Mouse (Mus musculus): ENCODE measurements around the gene Stoml1. TPM values are rescaled to one million over a fixed set of nuclear protein-coding genes. Genes with fewer than 3 reads are reported as not detected.

Gene Stoml1
- polyA plus RNA-seq (2015; fragmentation: Nextera tagmentation; extraction: Ambion mirVana), result 141 and 142 TPM in 2 replicates

- no peaks in the 10 kb centered on the region for H3K9me3 ChIP-seq (ENCODE audit: control insufficient read depth, low read length)
- WGBS, result under 1% methylated on average over 31 of the region's 31 CpGs
- peak within 1 kb of the TSS; percentile 78 for H3K27ac ChIP-seq (ENCODE audit: low read depth, low read length)
- H3K4me3 ChIP-seq (ENCODE audit: low read length), result peak within 1 kb of the TSS; percentile 89
- peak within 1 kb of the TSS; percentile 87 for H3K9ac ChIP-seq (ENCODE audit: low read depth, low read length)
- peaks cover 12% of the 10 kb centered on the region for H3K36me3 ChIP-seq (ENCODE audit: control insufficient read depth, insufficient read depth, low read length)
- ATAC-seq, result peak; percentile 97
- H3K4me2 ChIP-seq (ENCODE audit: low read length), result peak within 1 kb of the TSS; percentile 65
- no peaks in the 10 kb centered on the region for H3K27me3 ChIP-seq (replicated peaks; ENCODE audit: control insufficient read depth, insufficient read depth, low read length)
- H3K4me1 ChIP-seq (ENCODE audit: control insufficient read depth, insufficient read depth, low read depth, low read length), result peaks cover 8% of the 10 kb centered on the region
These were observed at the start of gene Stoml1 for GRCm38 (mm10) chr9:58253033-58253804. Gene Stoml1 (plus strand): TSS chr9:58253164.

DNA sequence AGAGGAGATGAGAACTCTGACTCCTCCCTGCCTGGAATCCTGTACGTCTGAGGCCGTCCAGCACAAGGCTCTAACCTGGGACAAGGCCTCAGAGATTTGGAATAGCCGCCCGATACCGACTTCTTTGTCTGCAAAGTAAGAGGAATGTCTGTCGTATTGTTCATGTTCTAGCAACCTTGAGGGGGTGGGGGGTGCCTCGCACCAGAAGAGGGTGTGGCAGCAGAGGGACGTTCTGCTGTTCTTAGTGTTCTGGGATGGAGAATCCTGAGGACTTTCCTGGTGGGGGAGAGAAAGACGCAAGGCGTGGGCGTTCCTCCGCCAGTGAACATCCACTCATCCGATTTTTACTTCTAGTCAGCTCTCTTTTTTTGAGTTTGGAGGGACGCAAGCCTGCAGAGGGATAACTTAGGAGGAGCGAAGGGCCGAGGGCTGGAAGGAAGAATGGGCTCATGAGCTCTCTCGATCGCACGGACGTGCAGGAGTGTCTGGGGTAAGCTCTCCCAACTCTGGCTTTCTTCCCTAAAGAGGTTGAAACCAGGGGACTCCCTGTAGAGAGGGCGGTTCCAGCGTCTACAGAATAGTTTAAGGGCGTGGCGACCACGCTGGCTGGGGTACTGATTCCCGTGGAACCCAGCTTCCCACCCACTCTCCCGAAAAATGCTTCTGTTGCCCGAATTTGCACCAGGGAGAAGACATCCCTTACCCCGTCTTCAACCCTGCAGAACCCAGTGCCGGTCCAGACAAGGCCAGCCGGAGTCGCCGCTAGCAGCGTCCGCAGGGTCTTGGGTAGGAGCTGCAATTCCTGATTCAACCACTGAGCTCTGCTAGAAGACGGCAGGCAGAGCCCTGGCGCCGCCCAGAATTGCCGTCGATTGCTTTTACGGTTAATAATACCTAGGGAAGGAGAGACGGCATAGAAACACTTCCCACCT is 49.2 kb upstream of the Stoml1 start, which contains the start of the genes Islr and Islr2:
Islr (minus strand) TSS at position 791 of the 932 bp plus-strand sequence.
Islr2 (minus strand) TSS at position 804 of the 932 bp plus-strand sequence.
- ATAC-seq, result peak; percentile 53
- Histone ChIP-seq H3K36me3 (ENCODE audit: control insufficient read depth, insufficient read depth, low read length) (no peaks in the 10 kb centered on the region), H3K4me3 (ENCODE audit: low read length) (peak within 1 kb of the TSS; percentile 32), H3K9ac (ENCODE audit: low read depth, low read length) (peak within 1 kb of the TSS; percentile 55), H3K27me3 (replicated peaks; ENCODE audit: control insufficient read depth, insufficient read depth, low read length) (peaks cover 38% of the 10 kb centered on the region), H3K4me1 (ENCODE audit: control insufficient read depth, insufficient read depth, low read depth, low read length) (peaks cover 23% of the 10 kb centered on the region), H3K4me2 (ENCODE audit: low read length) (peak within 1 kb of the TSS; percentile 72), H3K9me3 (ENCODE audit: control insufficient read depth, low read length) (no peaks in the 10 kb centered on the region), H3K27ac (ENCODE audit: low read depth, low read length) (peak within 1 kb of the TSS; percentile 75)
- WGBS, result 2% methylated on average over 42 of the region's 42 CpGs

DNA sequence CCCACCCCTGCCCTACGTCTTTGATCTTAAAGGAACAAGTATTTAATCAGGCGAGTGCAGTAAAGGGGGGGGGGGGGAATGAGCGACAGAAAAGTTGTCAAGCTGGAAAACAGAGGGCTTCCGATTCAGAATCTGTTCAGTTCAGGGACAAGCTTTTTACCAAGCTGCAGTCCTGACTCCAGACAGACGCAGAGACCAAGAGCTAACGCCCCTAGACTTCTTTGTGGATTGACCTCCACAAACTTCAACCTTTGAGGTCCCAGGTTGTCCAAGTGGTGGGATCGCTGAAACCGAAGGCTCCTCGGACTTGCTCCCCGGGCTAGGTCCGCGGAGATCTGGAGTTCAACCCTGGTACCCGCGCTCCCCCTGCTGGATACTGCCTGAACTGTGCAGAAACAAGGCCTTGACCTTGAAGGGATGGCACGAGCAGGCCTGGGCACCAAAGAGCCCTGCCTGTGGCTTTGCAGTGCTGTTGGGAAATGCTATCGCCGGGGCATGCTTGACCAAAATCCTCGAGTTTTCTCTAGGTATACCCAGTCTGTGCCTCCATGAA is 48.4 kb upstream of the Stoml1 start:
- Histone ChIP-seq H3K4me1 (ENCODE audit: control insufficient read depth, insufficient read depth, low read depth, low read length) (peaks cover 16% of the 10 kb centered on the region), H3K9ac (ENCODE audit: low read depth, low read length) (peak overlapping the region; percentile 26; the same call in 1 of the 2 replicates), H3K9me3 (ENCODE audit: control insufficient read depth, low read length) (no peaks in the 10 kb centered on the region), H3K4me3 (ENCODE audit: low read length) (peak overlapping the region; percentile 32), H3K27ac (ENCODE audit: low read depth, low read length) (peak overlapping the region; percentile 75; the same call in 1 of the 2 replicates), H3K4me2 (ENCODE audit: low read length) (peak overlapping the region; percentile 72), H3K36me3 (ENCODE audit: control insufficient read depth, insufficient read depth, low read length) (no peaks in the 10 kb centered on the region), H3K27me3 (replicated peaks; ENCODE audit: control insufficient read depth, insufficient read depth, low read length) (peaks cover 30% of the 10 kb centered on the region)
- ATAC-seq, result peak; percentile 58
- 6% methylated on average over 18 of the region's 18 CpGs for WGBS

DNA sequence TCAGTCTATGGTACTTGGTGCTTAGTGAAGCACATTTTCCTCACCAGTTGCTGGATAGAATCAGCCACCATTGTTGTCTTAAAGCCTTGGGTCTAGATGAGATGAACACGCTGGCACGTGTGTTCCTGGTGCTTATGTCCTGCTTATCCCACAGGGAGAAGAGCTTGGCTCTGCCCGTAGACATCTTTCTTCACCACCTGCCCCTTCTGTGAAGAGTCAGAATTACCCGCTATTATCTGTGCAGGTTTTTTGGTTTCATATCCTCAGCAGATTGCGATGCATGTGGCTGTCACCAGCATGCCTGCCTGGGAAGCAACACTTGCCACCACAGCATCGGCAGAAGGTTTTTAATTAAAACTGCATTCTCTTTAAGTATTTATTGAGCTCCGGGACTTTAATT is 47.0 kb upstream of the Stoml1 start:
- no peak overlapping the region; the same call in 1 of the 2 replicates for H3K4me2 ChIP-seq (ENCODE audit: low read length)
- 61% methylated on average over 7 of the region's 7 CpGs for WGBS
- no peak for ATAC-seq
- no peaks in the 10 kb centered on the region for H3K9me3 ChIP-seq (ENCODE audit: control insufficient read depth, low read length)
- H3K27me3 ChIP-seq (replicated peaks; ENCODE audit: control insufficient read depth, insufficient read depth, low read length), result peaks cover 15% of the 10 kb centered on the region
- H3K27ac ChIP-seq (ENCODE audit: low read depth, low read length), result no peak overlapping the region; the same call in 1 of the 2 replicates
- peaks cover 13% of the 10 kb centered on the region for H3K4me1 ChIP-seq (ENCODE audit: control insufficient read depth, insufficient read depth, low read depth, low read length)
- no peaks in the 10 kb centered on the region for H3K36me3 ChIP-seq (ENCODE audit: control insufficient read depth, insufficient read depth, low read length)
- H3K4me3 ChIP-seq (ENCODE audit: low read length), result no peak overlapping the region
- H3K9ac ChIP-seq (ENCODE audit: low read depth, low read length), result peak overlapping the region; percentile 38; the same call in 1 of the 2 replicates

- WGBS, result 71% methylated on average over 8 of the region's 8 CpGs
- Histone ChIP-seq H3K27me3 (replicated peaks; ENCODE audit: control insufficient read depth, insufficient read depth, low read length) (no peaks in the 10 kb centered on the region), H3K36me3 (ENCODE audit: control insufficient read depth, insufficient read depth, low read length) (no peaks in the 10 kb centered on the region), H3K9ac (ENCODE audit: low read depth, low read length) (no peak overlapping the region), H3K9me3 (ENCODE audit: control insufficient read depth, low read length) (no peaks in the 10 kb centered on the region), H3K4me1 (ENCODE audit: control insufficient read depth, insufficient read depth, low read depth, low read length) (peaks cover 4% of the 10 kb centered on the region), H3K4me2 (ENCODE audit: low read length) (no peak overlapping the region), H3K27ac (ENCODE audit: low read depth, low read length) (no peak overlapping the region), H3K4me3 (ENCODE audit: low read length) (no peak overlapping the region)
- ATAC-seq, result no peak
These were observed 43.3 kb upstream of the Stoml1 start for GRCm38 (mm10) chr9:58209462-58210303.

GRCm38 (mm10) chr9:58210304-58210627 is 42.7 kb upstream of the Stoml1 start:
- Histone ChIP-seq H3K9ac (ENCODE audit: low read depth, low read length) (no peak overlapping the region), H3K27me3 (replicated peaks; ENCODE audit: control insufficient read depth, insufficient read depth, low read length) (no peaks in the 10 kb centered on the region), H3K4me2 (ENCODE audit: low read length) (no peak overlapping the region), H3K4me1 (ENCODE audit: control insufficient read depth, insufficient read depth, low read depth, low read length) (peaks cover 4% of the 10 kb centered on the region), H3K9me3 (ENCODE audit: control insufficient read depth, low read length) (no peaks in the 10 kb centered on the region), H3K36me3 (ENCODE audit: control insufficient read depth, insufficient read depth, low read length) (no peaks in the 10 kb centered on the region), H3K4me3 (ENCODE audit: low read length) (no peak overlapping the region), H3K27ac (ENCODE audit: low read depth, low read length) (no peak overlapping the region)
- 76% methylated on average over 2 of the region's 2 CpGs for WGBS
- no peak for ATAC-seq

DNA sequence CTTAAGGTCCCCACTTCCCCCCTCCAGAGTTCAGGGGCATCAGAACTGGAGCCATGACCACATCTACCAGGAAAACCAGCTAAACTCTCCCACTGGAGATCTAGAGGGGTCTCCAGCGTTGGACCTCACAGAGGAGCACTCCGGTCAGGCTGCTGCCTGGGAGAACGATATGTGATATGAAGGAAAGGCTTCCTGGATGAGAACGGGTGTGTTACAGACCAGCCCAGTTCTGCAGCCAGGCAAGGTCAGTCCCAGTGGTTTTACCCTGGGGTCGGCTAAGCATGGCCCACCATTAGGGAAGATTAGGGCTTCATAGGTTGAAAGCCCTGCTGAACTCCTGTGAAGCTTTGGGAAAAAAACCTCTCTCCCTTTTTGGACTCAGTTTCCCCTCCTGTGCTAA is 39.6 kb upstream of the Stoml1 start:
- H3K27ac ChIP-seq (ENCODE audit: low read depth, low read length), result no peak overlapping the region
- no peaks in the 10 kb centered on the region for H3K4me1 ChIP-seq (ENCODE audit: control insufficient read depth, insufficient read depth, low read depth, low read length)
- H3K36me3 ChIP-seq (ENCODE audit: control insufficient read depth, insufficient read depth, low read length), result no peaks in the 10 kb centered on the region
- no peak for ATAC-seq
- H3K4me3 ChIP-seq (ENCODE audit: low read length), result no peak overlapping the region
- H3K9ac ChIP-seq (ENCODE audit: low read depth, low read length), result no peak overlapping the region
- H3K27me3 ChIP-seq (replicated peaks; ENCODE audit: control insufficient read depth, insufficient read depth, low read length), result no peaks in the 10 kb centered on the region
- WGBS, result 77% methylated on average over 5 of the region's 5 CpGs
- H3K9me3 ChIP-seq (ENCODE audit: control insufficient read depth, low read length), result no peaks in the 10 kb centered on the region
- no peak overlapping the region for H3K4me2 ChIP-seq (ENCODE audit: low read length)

- no peak overlapping the region for H3K4me2 ChIP-seq (ENCODE audit: low read length)
- no peak overlapping the region for H3K9ac ChIP-seq (ENCODE audit: low read depth, low read length)
- no peaks in the 10 kb centered on the region for H3K36me3 ChIP-seq (ENCODE audit: control insufficient read depth, insufficient read depth, low read length)
- no peaks in the 10 kb centered on the region for H3K27me3 ChIP-seq (replicated peaks; ENCODE audit: control insufficient read depth, insufficient read depth, low read length)
- no peaks in the 10 kb centered on the region for H3K9me3 ChIP-seq (ENCODE audit: control insufficient read depth, low read length)
- H3K4me3 ChIP-seq (ENCODE audit: low read length), result no peak overlapping the region
- no peaks in the 10 kb centered on the region for H3K4me1 ChIP-seq (ENCODE audit: control insufficient read depth, insufficient read depth, low read depth, low read length)
- no peak overlapping the region for H3K27ac ChIP-seq (ENCODE audit: low read depth, low read length)
- 31% methylated on average over 5 of the region's 5 CpGs for WGBS
- ATAC-seq, result no peak
These were observed 39.1 kb upstream of the Stoml1 start for GRCm38 (mm10) chr9:58213865-58214264.

Measured in hindbrain, embryonic 16.5 days (tissue).